Mouse (Mus musculus) G1E (cell line): ENCODE measurements at regions not wholly inside any gene's neighbourhood (a gene's known extent, or its start where the extent isn't known, plus 50 kb on each side); places are given as distances from the start of the nearest gene placed in this dataset.

ENCODE experiments used
- ATAC-seq: 2 replicates; pipeline ENCODE4 v1.8.0; 2016; ENCODE audit warnings: mild to moderate bottlenecking; ENCODE audit not compliant: insufficient number of reproducible peaks, poor library complexity, low FRiP score, severe bottlenecking; ENCODE audit errors: extremely low read depth
- DNase-seq: peaks from one replicate; pipeline ENCODE4 v3.0.0; 2012; ENCODE audit warnings: low spot score
- H3K27me3 ChIP-seq: 2 replicates; pipeline ENCODE4 v1.6.1; 2012; ENCODE audit warnings: mild to moderate bottlenecking, low read length, inconsistent platforms; ENCODE audit not compliant: insufficient read depth
- H3K36me3 ChIP-seq: replicated peaks from 2 replicates; pipeline ENCODE3; 2012; ENCODE audit warnings: mild to moderate bottlenecking, inconsistent platforms
- H3K4me1 ChIP-seq: 2 replicates; pipeline ENCODE4 v1.6.1; 2012; ENCODE audit warnings: low read depth, low read length, inconsistent platforms, mixed read lengths; ENCODE audit not compliant: insufficient read depth
- H3K4me3 ChIP-seq: 2 replicates; pipeline ENCODE4 v1.5.1; 2012; ENCODE audit warnings: low read depth, mild to moderate bottlenecking, inconsistent platforms, low read length, moderate library complexity, mixed read lengths
- H3K9me3 ChIP-seq: replicated peaks from 2 replicates; pipeline ENCODE4 v1.6.1; 2012; ENCODE audit warnings: inconsistent platforms
- CTCF ChIP-seq: IDR thresholded peaks from 2 replicates; pipeline ENCODE4 v1.5.1; 2012; ENCODE audit warnings: low read depth, low read length, inconsistent platforms, mixed read lengths
- GATA1 ChIP-seq: IDR thresholded peaks from 2 replicates; pipeline ENCODE4 v1.6.1; 2012; ENCODE audit warnings: borderline replicate concordance, low read length, inconsistent platforms, mixed read lengths
- GATA2 ChIP-seq: IDR thresholded peaks from 2 replicates; pipeline ENCODE4 v1.6.1; 2012; ENCODE audit warnings: low read depth, low read length, inconsistent platforms, borderline replicate concordance
- POLR2AphosphoS5 ChIP-seq: IDR thresholded peaks from 2 replicates; pipeline ENCODE4 v1.6.1; 2012; ENCODE audit warnings: low read depth, low read length, inconsistent platforms; ENCODE audit not compliant: insufficient replicate concordance
- TAL1 ChIP-seq: conservative IDR thresholded peaks from 2 replicates; pipeline ENCODE4 v1.6.1; 2012; ENCODE audit warnings: low read depth, low read length, inconsistent platforms, mixed read lengths

DNA sequence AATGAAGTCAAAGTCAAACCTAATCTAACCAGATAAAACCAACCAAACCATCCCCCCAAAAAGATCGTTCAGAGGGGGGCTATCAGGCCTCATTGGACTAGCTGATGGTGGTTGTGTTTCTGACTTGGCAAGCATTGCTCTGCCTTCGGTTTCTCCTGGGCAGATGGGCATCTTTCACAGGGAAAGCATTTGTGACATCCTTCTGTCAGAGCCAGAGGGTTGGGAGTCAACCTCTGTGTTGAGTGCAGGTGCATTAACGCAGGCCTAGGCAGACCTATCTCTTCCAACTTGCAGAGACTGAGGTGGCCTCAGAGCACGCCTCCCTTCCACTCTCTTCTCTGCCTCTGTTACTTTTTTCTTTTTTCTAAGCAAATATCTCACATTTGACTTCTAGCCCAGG, 178.5 kb upstream of the N4bp1 start:
- no peak overlapping the region for H3K4me3 ChIP-seq
- no peak for ATAC-seq
- no peak for TF ChIP-seq GATA2
- TF ChIP-seq CTCF, result no peak
- TF ChIP-seq POLR2AphosphoS5, result no peak
- no peak for TF ChIP-seq GATA1
- no peak for TF ChIP-seq TAL1

DNA sequence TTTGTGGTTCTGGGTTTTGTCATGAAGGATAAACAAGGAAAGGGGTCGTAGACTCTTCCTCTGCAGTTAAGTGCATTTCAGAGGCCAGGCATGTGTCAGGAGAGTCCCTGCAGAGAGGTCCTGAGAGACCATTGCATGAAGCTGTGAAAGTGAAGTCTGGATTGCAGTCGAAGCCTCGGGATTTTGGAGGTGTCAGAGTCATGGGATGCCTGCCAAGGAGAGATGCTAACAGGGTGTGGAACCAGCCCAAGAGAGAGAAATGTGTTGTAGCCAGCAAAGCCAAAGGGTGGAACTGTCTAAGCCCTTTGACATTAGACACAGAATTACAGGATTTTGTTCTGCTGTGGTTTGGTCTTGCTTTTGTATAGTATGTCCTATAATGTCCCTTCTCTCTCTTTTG, 164.7 kb upstream of the N4bp1 start:
- H3K9me3 ChIP-seq, result peaks cover 51% of the 10 kb centered on the region

More for the DNA sequence above, 178.5 kb upstream of the N4bp1 start:
- Histone ChIP-seq H3K4me1 (no peaks in the 10 kb centered on the region), H3K36me3 (no peaks in the 10 kb centered on the region), H3K9me3 (peaks cover 56% of the 10 kb centered on the region), H3K27me3 (no peaks in the 10 kb centered on the region)
- no peak for DNase-seq

DNA sequence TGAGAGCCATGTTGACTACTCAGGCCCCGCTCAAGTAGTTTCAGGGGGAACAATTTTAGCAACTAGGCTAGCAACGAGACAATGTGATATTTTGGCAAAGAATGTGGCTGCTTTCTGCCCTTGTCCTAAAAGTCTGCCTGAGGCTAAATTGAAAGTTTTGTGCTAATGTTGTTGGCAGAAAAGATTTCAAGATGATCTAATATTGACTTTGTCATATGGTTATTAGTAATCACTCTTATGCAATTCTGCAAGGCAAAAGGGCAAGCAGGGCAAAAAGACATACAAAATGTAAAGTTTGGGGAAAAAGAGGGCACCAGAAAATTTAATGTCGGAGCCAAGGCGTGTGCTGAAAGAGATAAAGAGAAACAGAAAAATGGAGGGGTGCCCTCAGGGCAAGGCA, 164.1 kb upstream of the N4bp1 start:
- H3K9me3 ChIP-seq, result peaks cover 53% of the 10 kb centered on the region
- H3K27me3 ChIP-seq, result no peaks in the 10 kb centered on the region
- TF ChIP-seq POLR2AphosphoS5 (no peak), TAL1 (no peak), CTCF (no peak), GATA1 (no peak), GATA2 (no peak)
- H3K4me3 ChIP-seq, result no peak overlapping the region
- DNase-seq, result no peak
- H3K36me3 ChIP-seq, result no peaks in the 10 kb centered on the region
- no peak for ATAC-seq
- no peaks in the 10 kb centered on the region for H3K4me1 ChIP-seq

More for the DNA sequence above, 164.7 kb upstream of the N4bp1 start:
- ATAC-seq (no peak), DNase-seq (no peak)
- Histone ChIP-seq H3K36me3 (no peaks in the 10 kb centered on the region), H3K4me1 (no peaks in the 10 kb centered on the region), H3K27me3 (no peaks in the 10 kb centered on the region), H3K4me3 (no peak overlapping the region)
- no peak for TF ChIP-seq CTCF
- no peak for TF ChIP-seq TAL1
- no peak for TF ChIP-seq GATA1
- no peak for TF ChIP-seq POLR2AphosphoS5
- TF ChIP-seq GATA2, result no peak

DNA sequence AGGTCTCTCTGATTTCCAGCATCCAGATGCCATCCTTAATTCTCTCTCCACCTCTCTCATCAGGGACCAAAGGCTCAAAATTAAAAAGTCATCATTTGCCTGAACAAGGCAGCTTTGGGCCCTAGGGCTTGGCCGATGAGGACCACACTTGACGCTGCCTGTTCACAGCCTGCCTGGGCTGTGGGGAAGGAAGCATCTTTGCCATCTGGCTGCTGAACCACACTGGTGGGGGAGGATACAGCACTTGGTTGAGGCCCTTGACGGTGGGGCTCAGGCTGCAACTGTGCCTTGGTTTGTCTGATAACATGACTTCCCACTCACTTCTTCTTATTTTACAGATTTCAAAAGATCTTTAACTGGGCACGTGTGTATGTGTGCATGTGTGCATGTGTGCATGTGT, 161.5 kb upstream of the N4bp1 start:
- DNase-seq (no peak), ATAC-seq (no peak)
- H3K4me1 ChIP-seq, result no peaks in the 10 kb centered on the region
- H3K4me3 ChIP-seq, result no peak overlapping the region
- no peaks in the 10 kb centered on the region for H3K27me3 ChIP-seq
- H3K36me3 ChIP-seq, result no peaks in the 10 kb centered on the region
- peaks cover 57% of the 10 kb centered on the region for H3K9me3 ChIP-seq
- TF ChIP-seq CTCF (no peak), GATA1 (no peak), GATA2 (no peak), TAL1 (no peak), POLR2AphosphoS5 (no peak)

DNA sequence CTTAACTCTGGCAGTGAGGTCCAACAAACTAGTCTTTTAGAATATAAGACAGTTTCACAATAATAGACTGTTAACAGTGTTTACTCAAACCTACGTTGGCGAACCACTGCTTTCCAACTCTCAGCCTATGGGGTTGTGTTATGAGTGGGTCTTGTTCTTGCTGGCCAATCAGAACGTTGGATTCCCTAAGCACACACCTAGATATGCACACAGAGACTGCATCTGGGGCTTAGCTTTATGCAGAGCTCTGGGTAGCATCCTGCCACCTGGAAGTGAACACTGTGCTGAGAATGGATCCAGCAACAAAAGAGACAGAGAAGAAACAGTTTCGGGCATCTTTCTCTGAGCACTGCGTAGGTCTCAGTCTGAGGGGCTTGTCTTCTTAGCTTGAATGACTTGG, 158.0 kb upstream of the N4bp1 start:
- H3K4me1 ChIP-seq, result no peaks in the 10 kb centered on the region
- H3K4me3 ChIP-seq, result no peak overlapping the region
- TF ChIP-seq GATA1, result no peak
- TF ChIP-seq GATA2, result no peak
- TF ChIP-seq POLR2AphosphoS5, result no peak
- TF ChIP-seq CTCF, result no peak
- no peak for TF ChIP-seq TAL1
- ATAC-seq (no peak), DNase-seq (no peak)
- peaks cover 57% of the 10 kb centered on the region for H3K9me3 ChIP-seq
- H3K36me3 ChIP-seq, result no peaks in the 10 kb centered on the region
- H3K27me3 ChIP-seq, result no peaks in the 10 kb centered on the region

DNA sequence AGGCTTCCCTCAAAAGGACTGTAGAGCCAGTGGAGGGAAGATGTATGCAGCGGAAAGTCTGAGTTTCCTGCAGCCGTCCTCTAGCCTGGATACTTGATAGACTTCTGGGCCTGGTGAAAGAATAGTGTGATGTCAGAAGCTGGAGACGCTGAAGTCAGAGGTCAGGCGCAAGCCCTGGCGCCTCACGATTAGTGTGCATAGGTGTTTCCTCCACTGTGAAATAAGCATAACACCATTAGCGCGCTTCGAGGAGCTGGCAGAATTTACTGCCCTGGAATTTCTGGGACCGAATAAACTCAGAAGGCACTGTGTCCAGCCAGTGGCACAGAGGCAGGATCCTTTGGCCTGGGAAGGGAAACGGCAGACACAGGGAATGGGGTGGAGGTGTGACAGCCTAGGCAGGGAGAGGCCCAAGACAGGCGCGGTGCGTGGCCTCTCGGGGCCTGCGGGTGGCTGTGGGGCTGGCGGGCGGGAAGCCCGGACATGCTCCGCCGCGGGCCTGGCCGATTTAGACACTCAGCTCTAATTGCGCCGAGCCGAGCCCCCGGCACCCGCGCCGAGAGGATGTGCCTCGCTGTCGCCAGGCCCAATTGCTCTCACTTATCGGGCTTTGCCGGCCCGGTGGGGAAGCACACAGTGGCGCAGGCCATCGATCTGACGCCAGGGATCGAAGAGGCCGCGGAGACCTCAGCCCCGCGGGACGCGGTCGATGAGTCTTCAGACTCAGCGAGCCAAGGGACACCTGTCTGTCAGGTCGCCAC, 152.7 kb upstream of the N4bp1 start:
- H3K9me3 ChIP-seq, result peaks cover 41% of the 10 kb centered on the region
- H3K4me1 ChIP-seq, result no peaks in the 10 kb centered on the region
- H3K27me3 ChIP-seq, result no peaks in the 10 kb centered on the region
- H3K4me3 ChIP-seq, result no peak overlapping the region; the same call in 1 of the 2 replicates
- TF ChIP-seq GATA2, result no peak
- no peak for TF ChIP-seq POLR2AphosphoS5
- TF ChIP-seq GATA1, result no peak
- no peak for TF ChIP-seq TAL1
- no peak for TF ChIP-seq CTCF
- ATAC-seq (no peak), DNase-seq (no peak)
- no peaks in the 10 kb centered on the region for H3K36me3 ChIP-seq

DNA sequence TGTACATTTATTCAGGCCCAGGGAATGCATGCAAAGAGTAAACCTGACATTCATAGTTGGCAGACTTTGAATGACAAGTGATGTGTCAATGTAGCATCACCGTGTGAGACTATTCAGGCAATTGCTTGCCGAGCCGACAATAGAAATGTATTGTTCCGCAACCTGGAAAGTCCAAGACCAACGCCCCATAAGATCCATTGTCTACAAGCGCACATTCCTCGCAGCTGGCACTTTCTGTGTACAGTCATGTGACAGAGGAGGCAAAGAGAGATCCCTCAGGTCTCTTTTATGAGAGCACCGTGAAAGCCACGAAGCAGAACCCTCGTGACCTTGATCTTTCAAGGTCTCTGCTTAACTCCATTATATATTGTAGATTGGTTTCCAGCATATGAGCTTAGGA, 150.9 kb upstream of the N4bp1 start:
- H3K9me3 ChIP-seq, result peaks cover 38% of the 10 kb centered on the region
- H3K36me3 ChIP-seq, result no peaks in the 10 kb centered on the region
- ATAC-seq (no peak), DNase-seq (no peak)
- TF ChIP-seq GATA2, result no peak
- no peak for TF ChIP-seq CTCF
- no peak for TF ChIP-seq TAL1
- TF ChIP-seq POLR2AphosphoS5, result no peak
- no peak for TF ChIP-seq GATA1
- H3K4me1 ChIP-seq, result no peaks in the 10 kb centered on the region
- H3K4me3 ChIP-seq, result no peak overlapping the region
- no peaks in the 10 kb centered on the region for H3K27me3 ChIP-seq
